ENCODE assay signal across 8 mouse cellular contexts in the genomic region with DNA sequence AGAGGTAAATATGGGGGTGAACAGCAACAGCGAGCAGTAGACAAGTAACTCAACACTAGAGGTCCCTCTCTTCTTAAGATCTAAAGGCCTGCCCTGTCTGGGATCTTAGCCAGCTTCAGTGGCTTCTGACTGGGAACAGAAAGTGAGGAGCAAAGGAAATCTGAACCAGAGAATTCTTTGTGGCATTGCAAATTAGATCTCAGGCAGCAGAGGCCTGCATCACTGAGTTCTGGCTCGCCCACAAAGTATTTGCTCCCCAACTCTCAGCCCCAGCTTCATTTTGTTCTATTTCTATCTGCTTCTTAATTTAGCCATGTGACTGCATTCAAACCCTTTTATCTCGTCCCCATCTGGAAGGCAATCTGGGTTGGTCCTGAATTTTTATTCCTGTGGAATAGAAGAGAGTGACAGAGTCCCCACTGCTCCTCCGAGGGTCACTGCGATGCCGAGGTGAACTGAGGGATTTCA.
DNase-seq lines count a peak whose midpoint lies in the region; ATAC-seq and TF ChIP-seq lines count a peak whose summit lies in the region.

No protein-coding gene starts in this region.

- H3K9me3 ChIP-seq in neural tube, embryonic 13.5 days, result no peaks in the 10 kb centered on the region

- H3K4me1 ChIP-seq in neural tube, embryonic 13.5 days (replicated peaks), result peaks cover 10% of the 10 kb centered on the region
- peaks cover 2% of the 10 kb centered on the region; the same call in 1 of the 2 replicates for H3K4me1 ChIP-seq in cerebellum, adult 2 months (ENCODE audit: control insufficient read depth, insufficient read depth, low read length)

- H3K9ac ChIP-seq in neural tube, embryonic 13.5 days, result no peak overlapping the region

- peak; percentile 53; the same call in 1 of the 2 replicates for TF ChIP-seq CTCF in cerebellum, adult 2 months (IDR thresholded peaks at IDR 0.05; ENCODE audit: borderline replicate concordance, insufficient read depth, low read depth, low read length)

- peak; percentile 57; the same call in 1 of the 2 replicates for ATAC-seq in neural tube, embryonic 13.5 days (ENCODE audit: low read depth)
- no peak for ATAC-seq in erythroblast, adult 5-6 weeks (replicated peaks; ENCODE audit: low FRiP score, poor library complexity, severe bottlenecking)
- no peak for ATAC-seq in monocyte, adult 5-6 weeks (replicated peaks; ENCODE audit: insufficient number of reproducible peaks, low FRiP score, low TSS enrichment, poor library complexity, severe bottlenecking)

- no peaks in the 10 kb centered on the region for H3K27me3 ChIP-seq in neural tube, embryonic 13.5 days
- no peaks in the 10 kb centered on the region for H3K27me3 ChIP-seq in cerebellum, adult 2 months (ENCODE audit: control insufficient read depth, insufficient read depth, low read length)

- no peaks in the 10 kb centered on the region for H3K36me3 ChIP-seq in neural tube, embryonic 13.5 days

- 75% methylated on average over 6 of the region's 6 CpGs for WGBS in neural tube, embryonic 13.5 days
- WGBS in cerebellum, adult 2 months, result 28% methylated on average over 6 of the region's 6 CpGs

- H3K4me3 ChIP-seq in neural tube, embryonic 13.5 days, result no peak overlapping the region
- no peak overlapping the region for H3K4me3 ChIP-seq in cerebellum, adult 2 months (replicated peaks; ENCODE audit: insufficient read depth, low read depth, low read length)

- no peak overlapping the region for H3K4me2 ChIP-seq in neural tube, embryonic 13.5 days

- TF ChIP-seq POLR2A in cerebellum, adult 2 months (IDR thresholded peaks at IDR 0.05; ENCODE audit: borderline replicate concordance, insufficient read depth, low read length), result no peak

- H3K27ac ChIP-seq in neural tube, embryonic 13.5 days (replicated peaks), result peak overlapping the region; percentile 33; the same call in 1 of the 2 replicates
- H3K27ac ChIP-seq in cerebellum, adult 2 months (ENCODE audit: insufficient read depth, low read length), result no peak overlapping the region

- DNase-seq in neural tube, embryonic 10.5 days (ENCODE audit: extremely low spot score, low spot score), result no peak
- peak; percentile 59 to 77 for DNase-seq in cerebellum, adult 2 months
- peak; percentile 66 to 68 for DNase-seq in frontal cortex, postnatal 10 days (ENCODE audit: low spot score in 2 of 2)
- peak; percentile 42 to 48 for DNase-seq in kidney, postnatal 25 days
- peak; percentile 34 for DNase-seq in lung, postnatal 14 days
